Mouse (Mus musculus) thymus, adult 2 months (tissue): ENCODE results near the gene Lrch3. TPM values are rescaled to one million over a fixed set of nuclear protein-coding genes. Genes with fewer than 3 reads are reported as not detected.

Experiments
- DNase-seq: peaks from one replicate; pipeline ENCODE4 v3.0.0; 2021
- H3K27ac ChIP-seq: fragments of 200-500 bp; 2 replicates; pipeline ENCODE4 v1.5.1; 2012; ENCODE audit warnings: low read length, control low read depth; ENCODE audit not compliant: control insufficient read depth, insufficient read depth
- H3K27me3 ChIP-seq: fragments of 200-500 bp; 2 replicates; pipeline ENCODE4 v1.6.1; 2012; ENCODE audit warnings: mild to moderate bottlenecking, low read length, moderate library complexity, mixed read lengths; ENCODE audit not compliant: control insufficient read depth, insufficient read depth
- H3K36me3 ChIP-seq: fragments of 200-500 bp; 2 replicates; pipeline ENCODE4 v1.6.1; 2012; ENCODE audit warnings: mild to moderate bottlenecking, low read length, moderate library complexity; ENCODE audit not compliant: control insufficient read depth, insufficient read depth
- H3K4me1 ChIP-seq: fragments of 200-500 bp; replicated peaks from 2 replicates; pipeline ENCODE4 v1.6.1; 2012; ENCODE audit warnings: low read length; ENCODE audit not compliant: control insufficient read depth, insufficient read depth
- H3K4me3 ChIP-seq: fragments of 200-500 bp; 2 replicates; pipeline ENCODE4 v1.5.1; 2012; ENCODE audit warnings: mild to moderate bottlenecking, low read length, control low read depth, moderate library complexity; ENCODE audit not compliant: control insufficient read depth, insufficient read depth
- CTCF ChIP-seq: fragments of 200-500 bp; IDR thresholded peaks from 2 replicates; pipeline ENCODE4 v1.5.1; 2012; ENCODE audit warnings: mild to moderate bottlenecking, control low read depth, low read length, moderate library complexity, borderline replicate concordance; ENCODE audit not compliant: control insufficient read depth, poor library complexity, insufficient read depth; ENCODE audit errors: extremely low read depth
- POLR2A ChIP-seq: fragments of 200-500 bp; IDR thresholded peaks from 2 replicates; pipeline ENCODE4 v1.6.1; 2012; ENCODE audit warnings: mild to moderate bottlenecking, low read length, control low read depth, moderate library complexity; ENCODE audit not compliant: control insufficient read depth, poor library complexity, insufficient read depth; ENCODE audit errors: extremely low read depth
- WGBS: fragments of 180-500 bp; shearing (Covaris S2); methylation state at CpG from one replicate; pipeline ENCODE4 v1.1.7; 2018; 5-methylcytosine and 5-hydroxymethylcytosine counted together
- polyA plus RNA-seq: library from polyadenylated mRNA; depleted of rRNA; stranded (reverse); fragments of >200 nt; gene quantifications from 2 replicates; pipeline ENCODE4 v1.2.3, GENCODE M21; 2012; rRNA removed

The Lrch3 gene
- polyA plus RNA-seq, 1 experiment: 43.2 TPM

GRCm38 (mm10) chr16:33062682-33063131 is 148.8 kb downstream of the Lrch3 start:
- H3K4me3 ChIP-seq: peak overlapping the region; percentile 89
- no peak overlapping the region for H3K27ac ChIP-seq
- peak; percentile 30 for DNase-seq
- TF ChIP-seq POLR2A: no peak
- TF ChIP-seq CTCF: no peak
- H3K36me3 ChIP-seq: peaks cover 26% of the 10 kb centered on the region
- no peaks in the 10 kb centered on the region for H3K27me3 ChIP-seq
- H3K4me1 ChIP-seq: peaks cover 5% of the 10 kb centered on the region; the same call in 1 of the 2 replicates
- 1% methylated on average over 35 of the region's 35 CpGs for WGBS

GRCm38 (mm10) chr16:33063267-33063666 is 149.4 kb downstream of the Lrch3 start:
- no peaks in the 10 kb centered on the region for H3K27me3 ChIP-seq
- 46% methylated on average over 7 of the region's 7 CpGs for WGBS
- TF ChIP-seq CTCF (no peak), POLR2A (no peak)
- no peak overlapping the region for H3K4me3 ChIP-seq
- no peak for DNase-seq
- H3K4me1 ChIP-seq: peaks cover 2% of the 10 kb centered on the region; the same call in 1 of the 2 replicates
- H3K36me3 ChIP-seq: peaks cover 21% of the 10 kb centered on the region
- no peak overlapping the region for H3K27ac ChIP-seq

GRCm38 (mm10) chr16:33064636-33065035 is 150.7 kb downstream of the Lrch3 start:
- 93% methylated on average over 9 of the region's 9 CpGs for WGBS
- H3K4me3 ChIP-seq: no peak overlapping the region
- H3K27me3 ChIP-seq: no peaks in the 10 kb centered on the region
- no peak for DNase-seq
- peaks cover 8% of the 10 kb centered on the region for H3K36me3 ChIP-seq
- H3K27ac ChIP-seq: no peak overlapping the region
- H3K4me1 ChIP-seq: peaks cover 2% of the 10 kb centered on the region; the same call in 1 of the 2 replicates
- TF ChIP-seq CTCF (no peak), POLR2A (no peak)

Other genes starting within 250 kb of the Lrch3 start
- 0.52 and 0.58 TPM in 2 replicates for gene Muc4, start 178.2 kb upstream of the Lrch3 start, polyA plus RNA-seq
- 0.22 TPM in 1 of 2 replicates, not detected in the other for gene Muc20, start 116.7 kb upstream of the Lrch3 start, polyA plus RNA-seq
- 0.18 TPM in 1 of 2 replicates, not detected in the other for gene Smbd1, start 103.6 kb upstream of the Lrch3 start, polyA plus RNA-seq
- gene Fyttd1, start 36.6 kb upstream of the Lrch3 start, polyA plus RNA-seq: 8.4 and 8.8 TPM in 2 replicates
- gene Rubcn, start 36.3 kb upstream of the Lrch3 start, polyA plus RNA-seq: 33.9 and 36.4 TPM in 2 replicates
- gene Iqcg, start 142.1 kb downstream of the Lrch3 start, polyA plus RNA-seq: 0.12 and 0.14 TPM in 2 replicates
- gene Rpl35a, start 142.4 kb downstream of the Lrch3 start, polyA plus RNA-seq: 328 and 393 TPM in 2 replicates
- 2.1 and 2.2 TPM in 2 replicates for gene Lmln, start 148.4 kb downstream of the Lrch3 start, polyA plus RNA-seq